In the genomic region with DNA sequence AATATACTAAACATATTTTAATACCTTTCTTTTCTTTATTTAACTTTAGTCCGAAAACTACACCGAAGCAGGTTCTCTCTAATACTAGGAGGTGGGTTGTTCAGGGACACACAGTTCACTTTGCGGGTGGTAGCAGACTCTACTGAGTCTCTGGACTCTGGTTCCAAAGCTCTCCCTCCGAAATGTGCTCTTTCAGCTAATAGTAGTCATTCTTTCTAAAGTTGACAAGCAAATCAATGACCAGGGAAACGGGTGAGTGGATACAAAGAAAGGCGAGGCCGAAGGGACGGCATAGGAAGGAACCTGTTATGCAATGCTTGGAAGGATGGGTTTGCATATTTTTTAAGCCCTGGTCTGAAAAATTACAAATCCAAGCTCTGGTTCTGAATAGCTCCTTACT, we compare ENCODE assay signal across 13 mouse cellular contexts. TPM values are rescaled to one million over a fixed set of nuclear protein-coding genes. Genes with fewer than 3 reads are reported as not detected.
"Had no signal": no experiment of that assay in that cellular context is flagged by ENCODE, and none has a peak within 500 bp of the region (broad histone marks: within the 10 kb centered on the region; RNA-seq: fewer than 3 reads in every experiment).

No protein-coding gene starts in this region.

- H3K4me2 ChIP-seq: limb, embryonic 12.5 days; midbrain, embryonic 13.5 days had no signal

- H3K36me3 ChIP-seq: limb, embryonic 12.5 days; midbrain, embryonic 13.5 days had no signal

- DNase-seq: lung, adult 2 months; lung, postnatal 36 days; right cerebral cortex, postnatal 25 days; thymus, postnatal 4 days had no signal

- H3K4me1 ChIP-seq: limb, embryonic 12.5 days; midbrain, embryonic 13.5 days had no signal

- H3K9me3 ChIP-seq: midbrain, embryonic 13.5 days had no signal

- H3K4me3 ChIP-seq: limb, embryonic 12.5 days; midbrain, embryonic 13.5 days had no signal

- H3K9ac ChIP-seq: limb, embryonic 12.5 days; liver, embryonic 14.5 days; midbrain, embryonic 13.5 days had no signal

- ATAC-seq: hindbrain, embryonic 16.5 days; inflammation-experienced regulatory T-cells, adult 6 months; lung, postnatal 0 days; midbrain, embryonic 13.5 days had no signal

- H3K27me3 ChIP-seq: limb, embryonic 12.5 days; midbrain, embryonic 13.5 days had no signal

- H3K27ac ChIP-seq: limb, embryonic 12.5 days; liver, embryonic 14.5 days; midbrain, embryonic 13.5 days; stomach, postnatal 0 days had no signal

RNA-seq across cellular contexts. Expression of a gene that starts 3.5 kb away (rescaled TPM):
- polyA plus RNA-seq: hindbrain, embryonic 16.5 days; inflammation-experienced regulatory T-cells, adult 6 months; small intestine, adult 2 months had no signal

RNA-seq across cellular contexts. Expression of a gene that starts 58.8 kb away (rescaled TPM):
- polyA plus RNA-seq: inflammation-experienced regulatory T-cells, adult 6 months; liver, adult 2 months had no signal
